Mouse (Mus musculus): ENCODE data around the gene Txnip. TPM values are rescaled to one million over a fixed set of nuclear protein-coding genes. Genes with fewer than 3 reads are reported as not detected.
A peak's percentile ranks its signal among the peaks of the same experiment; 100 is the strongest.
"Not testable (repeated sequence)": the region's sequence is repeated elsewhere in the genome, so short reads cannot be mapped to it uniquely, and the experiment has no call there.

Gene Txnip
- total RNA-seq, 2 experiments from 2014 or later, result 19.4 to 25.9 TPM

GRCm38 (mm10) chr3:96593374-96593773 lies 35.6 kb downstream of the Txnip start:
- no peak for DNase-seq (ENCODE audit: low spot score in 2 of 2)

- DNase-seq (ENCODE audit: low spot score in 2 of 2), result peak; percentile 94 to 95
Observed at GRCm38 (mm10) chr3:96593790-96594560, 36.2 kb downstream of the Txnip start, which contains the start of gene Polr3gl. Gene Polr3gl, minus strand, starts transcription at chr3:96594181.

GRCm38 (mm10) chr3:96594851-96595250 lies 37.1 kb downstream of the Txnip start:
- DNase-seq (ENCODE audit: low spot score in 2 of 2), result no peak

- peak in 1 of 2 experiments; percentile 58 for DNase-seq (ENCODE audit: low spot score in 2 of 2)
Observed at GRCm38 (mm10) chr3:96595661-96596060, 37.9 kb downstream of the Txnip start.

GRCm38 (mm10) chr3:96596228-96596707 lies 38.5 kb downstream of the Txnip start, which contains the start of gene Ankrd34a:
Gene Ankrd34a, plus strand, starts transcription at chr3:96596636.
- peak; percentile 73 to 87 for DNase-seq (ENCODE audit: low spot score in 2 of 2)

- DNase-seq (ENCODE audit: low spot score in 2 of 2), result peak in 1 of 2 experiments; percentile 47
Observed at GRCm38 (mm10) chr3:96596855-96597254, 39.1 kb downstream of the Txnip start.

- no peak for DNase-seq (ENCODE audit: low spot score in 2 of 2)
Observed at GRCm38 (mm10) chr3:96597435-96597891, 39.7 kb downstream of the Txnip start.

GRCm38 (mm10) chr3:96598156-96599068 lies 40.7 kb downstream of the Txnip start:
- peak in 1 of 2 experiments; percentile 48 for DNase-seq (ENCODE audit: low spot score in 2 of 2)

- DNase-seq (ENCODE audit: low spot score in 2 of 2), result no peak
Observed at GRCm38 (mm10) chr3:96599069-96599393, 41.3 kb downstream of the Txnip start.

- no peak for DNase-seq (ENCODE audit: low spot score in 2 of 2)
Observed at GRCm38 (mm10) chr3:96599411-96599810, 41.7 kb downstream of the Txnip start.

GRCm38 (mm10) chr3:96600639-96601250 lies 43.0 kb downstream of the Txnip start, which contains the start of gene Lix1l:
Gene Lix1l, plus strand, starts transcription at chr3:96601149.
- peak; percentile 89 to 94 for DNase-seq (ENCODE audit: low spot score in 2 of 2)

- DNase-seq (ENCODE audit: low spot score in 2 of 2), result peak in 1 of 2 experiments; percentile 62
Observed at GRCm38 (mm10) chr3:96601251-96601787, 43.6 kb downstream of the Txnip start.

- DNase-seq (ENCODE audit: low spot score in 2 of 2), result peak in 1 of 2 experiments; percentile 38
Observed at GRCm38 (mm10) chr3:96601941-96602703, 44.4 kb downstream of the Txnip start.

GRCm38 (mm10) chr3:96602704-96603084 lies 44.9 kb downstream of the Txnip start:
- DNase-seq (ENCODE audit: low spot score in 2 of 2), result no peak

GRCm38 (mm10) chr3:96603311-96603710 lies 45.6 kb downstream of the Txnip start:
- no peak for DNase-seq (ENCODE audit: low spot score in 2 of 2)

GRCm38 (mm10) chr3:96606007-96606406 lies 48.2 kb downstream of the Txnip start:
- not testable (repeated sequence) for DNase-seq (ENCODE audit: low spot score in 2 of 2)

- DNase-seq (ENCODE audit: low spot score in 2 of 2), result no peak
Observed at GRCm38 (mm10) chr3:96606618-96607017, 48.9 kb downstream of the Txnip start.

All from left cerebral cortex, adult 18-20 months (tissue).